In the genomic region with DNA sequence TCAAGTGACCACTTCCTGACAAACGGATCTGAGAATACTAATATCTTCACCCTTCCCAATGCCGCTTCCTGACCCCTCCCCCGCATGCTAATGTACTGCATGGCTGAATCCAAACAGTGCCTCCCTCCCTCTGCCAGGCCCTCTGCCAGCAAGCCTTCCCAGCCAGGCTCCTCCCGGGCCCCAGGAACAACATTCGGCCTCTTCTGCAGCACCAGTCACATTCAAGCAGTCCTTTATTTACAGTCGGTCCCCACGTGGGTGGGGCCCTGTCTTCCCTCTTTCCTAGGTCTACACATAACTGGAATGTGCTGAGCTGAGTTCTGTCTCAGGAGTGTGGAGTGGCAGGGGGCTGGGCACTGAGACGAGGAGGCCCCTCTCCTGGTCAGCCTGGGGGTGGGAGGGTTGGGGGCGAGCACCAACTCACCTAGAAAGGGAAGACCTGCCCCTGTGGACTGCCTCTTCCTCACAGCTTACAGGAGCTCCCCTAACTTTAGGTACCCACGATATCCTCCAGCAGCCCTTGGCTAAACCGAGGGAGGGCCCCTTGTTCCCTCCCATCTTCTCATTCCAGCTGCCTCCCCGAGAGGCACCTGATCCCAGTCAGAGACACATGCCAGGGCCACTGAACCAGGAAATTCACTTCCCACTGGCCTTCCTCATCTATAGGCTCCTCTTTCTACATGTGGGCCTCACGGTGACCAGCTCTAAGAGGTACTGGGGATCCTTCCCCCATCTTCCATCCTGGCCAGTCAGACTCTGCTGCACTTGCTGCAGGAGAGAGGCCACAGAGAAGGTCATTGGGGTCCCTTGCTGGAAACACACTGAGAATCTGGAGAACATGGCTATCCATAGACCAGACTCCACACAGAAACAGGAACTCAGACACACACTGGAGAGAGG, we compare ENCODE assay signal across 8 mouse cellular contexts. TPM values are rescaled to one million over a fixed set of nuclear protein-coding genes. Genes with fewer than 3 reads are reported as not detected.
DNase-seq lines count a peak whose midpoint lies in the region; ATAC-seq and TF ChIP-seq lines count a peak whose summit lies in the region.

No protein-coding gene starts in this region.

- H3K4me3 ChIP-seq in forebrain, postnatal 0 days (ENCODE audit: low read depth, low read length) = no peak overlapping the region
- no peak overlapping the region for H3K4me3 ChIP-seq in hindbrain, embryonic 11.5 days (ENCODE audit: low read depth, low read length)
- no peak overlapping the region for H3K4me3 ChIP-seq in lung, embryonic 16.5 days (ENCODE audit: low read length)
- H3K4me3 ChIP-seq in thymus, adult 2 months (ENCODE audit: control insufficient read depth, insufficient read depth, low read length) = no peak overlapping the region

- H3K4me1 ChIP-seq in forebrain, postnatal 0 days (ENCODE audit: insufficient read depth) = peaks cover 38% of the 10 kb centered on the region
- peaks cover 28% of the 10 kb centered on the region for H3K4me1 ChIP-seq in hindbrain, embryonic 11.5 days (replicated peaks; ENCODE audit: control insufficient read depth, insufficient read depth, low read length)
- peaks cover 59% of the 10 kb centered on the region for H3K4me1 ChIP-seq in lung, embryonic 16.5 days (replicated peaks; ENCODE audit: control insufficient read depth, insufficient read depth, low read length)
- peaks cover 42% of the 10 kb centered on the region for H3K4me1 ChIP-seq in thymus, adult 2 months (replicated peaks; ENCODE audit: control insufficient read depth, insufficient read depth, low read length)

- peaks cover 15% of the 10 kb centered on the region for H3K36me3 ChIP-seq in forebrain, postnatal 0 days (ENCODE audit: insufficient read depth)
- H3K36me3 ChIP-seq in hindbrain, embryonic 11.5 days (ENCODE audit: control insufficient read depth, insufficient read depth, low read length) = no peaks in the 10 kb centered on the region
- peaks cover 14% of the 10 kb centered on the region; the same call in 1 of the 2 replicates for H3K36me3 ChIP-seq in lung, embryonic 16.5 days (ENCODE audit: control insufficient read depth, insufficient read depth, low read length)
- H3K36me3 ChIP-seq in thymus, adult 2 months (ENCODE audit: control insufficient read depth, insufficient read depth, low read length) = no peaks in the 10 kb centered on the region

- peak; percentile 90 for DNase-seq in 3T3-L1 (ENCODE audit: low read depth, low spot score)
- peak; percentile 62 for DNase-seq in forebrain, postnatal 0 days
- DNase-seq in hindbrain, embryonic 11.5 days (ENCODE audit: low spot score) = peak; percentile 45
- peak; percentile 52 to 74 for DNase-seq in layer of hippocampus, postnatal 14 days (ENCODE audit: low spot score in 2 of 2)
- DNase-seq in right cerebral cortex, adult 18-20 months = peak; percentile 73
- DNase-seq in thymus, adult 2 months = no peak

- H3K9ac ChIP-seq in forebrain, postnatal 0 days = 0 out of 2 replicates have a peak overlapping the region, but pooled peaks have one; percentile 14
- H3K9ac ChIP-seq in hindbrain, embryonic 11.5 days (ENCODE audit: low read depth, low read length) = no peak overlapping the region
- H3K9ac ChIP-seq in lung, embryonic 16.5 days (ENCODE audit: low read length) = 0 out of 2 replicates have a peak overlapping the region, but pooled peaks have one; percentile 17

- 8% methylated on average over 13 of the region's 13 CpGs for WGBS in forebrain, postnatal 0 days
- 13% methylated on average over 13 of the region's 13 CpGs for WGBS in hindbrain, embryonic 11.5 days
- 8% methylated on average over 13 of the region's 13 CpGs for WGBS in lung, embryonic 16.5 days
- 81% methylated on average over 13 of the region's 13 CpGs for WGBS in thymus, adult 2 months

- peak; percentile 49 for ATAC-seq in cerebellum, adult (ENCODE audit: insufficient number of reproducible peaks, low FRiP score, low TSS enrichment)
- ATAC-seq in forebrain, postnatal 0 days = peak; percentile 8; the same call in 1 of the 2 replicates
- peak; percentile 10; the same call in 1 of the 2 replicates for ATAC-seq in hindbrain, embryonic 11.5 days (ENCODE audit: low FRiP score)
- ATAC-seq in lung, embryonic 16.5 days (ENCODE audit: low read depth) = peak; percentile 80

- H3K9me3 ChIP-seq in forebrain, postnatal 0 days (ENCODE audit: low read length) = no peaks in the 10 kb centered on the region
- no peaks in the 10 kb centered on the region for H3K9me3 ChIP-seq in hindbrain, embryonic 11.5 days (ENCODE audit: control insufficient read depth, low read length)
- no peaks in the 10 kb centered on the region for H3K9me3 ChIP-seq in lung, embryonic 16.5 days (ENCODE audit: control insufficient read depth, low read length)

- 0 out of 2 replicates have a peak overlapping the region, but pooled peaks have one; percentile 65 for H3K4me2 ChIP-seq in forebrain, postnatal 0 days (ENCODE audit: low read depth)
- H3K4me2 ChIP-seq in hindbrain, embryonic 11.5 days (replicated peaks; ENCODE audit: low read depth, low read length) = 0 out of 2 replicates have a peak overlapping the region, but pooled peaks have one; percentile 9
- peak overlapping the region; percentile 37 for H3K4me2 ChIP-seq in lung, embryonic 16.5 days (ENCODE audit: low read depth, low read length)

- no peak for TF ChIP-seq CTCF in forebrain, postnatal 0 days (IDR thresholded peaks at IDR 0.05; ENCODE audit: low read depth)
- no peak for TF ChIP-seq CTCF in thymus, adult 2 months (IDR thresholded peaks at IDR 0.05; ENCODE audit: borderline replicate concordance, control insufficient read depth, extremely low read depth, insufficient read depth, low read length, poor library complexity)

- TF ChIP-seq POLR2A in thymus, adult 2 months (IDR thresholded peaks at IDR 0.05; ENCODE audit: control insufficient read depth, extremely low read depth, insufficient read depth, low read length, poor library complexity) = no peak

- H3K27me3 ChIP-seq in forebrain, postnatal 0 days (ENCODE audit: insufficient read depth, low read length) = no peaks in the 10 kb centered on the region
- no peaks in the 10 kb centered on the region for H3K27me3 ChIP-seq in hindbrain, embryonic 11.5 days (ENCODE audit: control insufficient read depth, insufficient read depth, low read length)
- H3K27me3 ChIP-seq in lung, embryonic 16.5 days (ENCODE audit: control insufficient read depth, insufficient read depth, low read depth, low read length) = no peaks in the 10 kb centered on the region
- H3K27me3 ChIP-seq in thymus, adult 2 months (ENCODE audit: control insufficient read depth, insufficient read depth, low read length) = no peaks in the 10 kb centered on the region

- 0 out of 2 replicates have a peak overlapping the region, but pooled peaks have one; percentile 21 for H3K27ac ChIP-seq in forebrain, postnatal 0 days (ENCODE audit: low read depth, low read length)
- no peak overlapping the region for H3K27ac ChIP-seq in hindbrain, embryonic 11.5 days (ENCODE audit: low read depth, low read length)
- H3K27ac ChIP-seq in lung, embryonic 16.5 days (ENCODE audit: low read length) = peak overlapping the region; percentile 84
- no peak overlapping the region for H3K27ac ChIP-seq in thymus, adult 2 months (ENCODE audit: control insufficient read depth, insufficient read depth, low read length)

RNA-seq across cellular contexts. Expression of gene Tet3, which starts 15.2 kb away (rescaled TPM):
- total RNA-seq in forebrain, postnatal 0 days (2014; rRNA removed) = 23.2 and 27.7 TPM in 2 replicates
- polyA plus RNA-seq in forebrain, postnatal 0 days (2015; fragmentation: Nextera tagmentation; extraction: Ambion mirVana) = 38.0 and 49.4 TPM in 2 replicates
- polyA plus RNA-seq in hindbrain, embryonic 11.5 days (2014; fragmentation: Nextera tagmentation; extraction: Ambion mirVana) = 45.3 and 55.6 TPM in 2 replicates
- total RNA-seq in layer of hippocampus, postnatal 14 days (2021) = 100 to 1,000 TPM in 1 of 2 experiments, 10 to 100 TPM in 1; 97.1 to 102 TPM
- 43.8 and 47.1 TPM in 2 replicates for polyA plus RNA-seq in lung, embryonic 16.5 days (2015; fragmentation: Nextera tagmentation; extraction: Ambion mirVana)
- 32.6 and 43.3 TPM in 2 replicates for polyA plus RNA-seq in thymus, adult 2 months (2012; rRNA removed)

Comparison
In these comparisons a context has a peak if more than half of its experiments do, and no peak if none do; other contexts are left out.
1. ATAC-seq: peak in every context shown above with its lines; median percentile 80 in lung, embryonic 16.5 days; 49 in cerebellum, adult; 10 in hindbrain, embryonic 11.5 days; 8 in forebrain, postnatal 0 days.
2. H3K27ac ChIP-seq: peak in forebrain, postnatal 0 days (single experiment) and lung, embryonic 16.5 days (single experiment); none in hindbrain, embryonic 11.5 days (single experiment) and thymus, adult 2 months (single experiment).
3. H3K4me2 ChIP-seq: peak in every context shown above with its lines; median percentile 65 in forebrain, postnatal 0 days; 37 in lung, embryonic 16.5 days; 9 in hindbrain, embryonic 11.5 days.